Mouse (Mus musculus): ENCODE measurements around the gene Aspdh. TPM values are rescaled to one million over a fixed set of nuclear protein-coding genes. Genes with fewer than 3 reads are reported as not detected.

Aspdh gene
- polyA plus RNA-seq, 1 experiment from 2014 or later, result 0.72 TPM

DNA sequence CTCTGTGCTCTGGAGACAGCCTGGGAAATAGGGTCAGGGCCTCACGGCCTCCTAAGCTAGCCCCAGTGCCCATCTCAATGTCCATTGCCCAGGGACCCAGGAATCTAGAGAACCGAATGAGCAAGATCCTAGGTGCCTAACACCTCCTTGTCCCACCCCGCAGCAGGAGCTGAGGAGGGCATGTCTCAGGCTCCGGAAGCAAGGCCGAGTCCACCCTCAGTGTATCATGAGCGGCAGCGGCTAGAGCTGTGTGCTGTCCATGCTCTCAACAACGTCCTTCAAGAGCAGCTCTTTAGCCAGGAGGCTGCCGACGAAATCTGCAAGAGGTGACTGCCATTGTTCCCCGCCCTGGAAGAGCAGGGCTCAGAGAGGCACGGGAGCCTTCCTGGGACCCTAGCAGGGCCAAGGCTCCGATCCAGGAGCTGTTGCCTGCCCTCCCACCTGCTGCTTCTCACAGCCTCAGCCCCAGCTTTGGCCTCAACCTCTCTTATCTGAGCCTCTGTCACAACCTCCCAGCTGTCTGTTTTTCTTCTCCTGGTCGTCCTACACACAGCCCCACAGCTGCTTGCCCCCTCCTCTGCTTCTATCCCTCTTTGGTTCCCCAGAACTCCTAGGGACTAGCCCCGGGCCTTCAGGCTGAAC lies 3.6 kb downstream of the Aspdh start:
- Histone ChIP-seq H3K27me3 (ENCODE audit: control insufficient read depth, insufficient read depth, low read length) (peaks cover 16% of the 10 kb centered on the region), H3K36me3 (ENCODE audit: control insufficient read depth, insufficient read depth, low read length) (no peaks in the 10 kb centered on the region), H3K9me3 (replicated peaks; ENCODE audit: control insufficient read depth, low read length) (no peaks in the 10 kb centered on the region), H3K27ac (ENCODE audit: low read length) (no peak overlapping the region), H3K4me2 (ENCODE audit: low read depth, low read length) (peak overlapping the region; percentile 86), H3K4me3 (replicated peaks; ENCODE audit: low read length) (peak overlapping the region; percentile 72), H3K9ac (ENCODE audit: low read length) (peak overlapping the region; percentile 83), H3K4me1 (ENCODE audit: control insufficient read depth, insufficient read depth, low read length) (peaks cover 10% of the 10 kb centered on the region)
- ATAC-seq (ENCODE audit: insufficient read depth, low FRiP score), result no peak
- 64% methylated on average over 15 of the region's 15 CpGs for WGBS

DNA sequence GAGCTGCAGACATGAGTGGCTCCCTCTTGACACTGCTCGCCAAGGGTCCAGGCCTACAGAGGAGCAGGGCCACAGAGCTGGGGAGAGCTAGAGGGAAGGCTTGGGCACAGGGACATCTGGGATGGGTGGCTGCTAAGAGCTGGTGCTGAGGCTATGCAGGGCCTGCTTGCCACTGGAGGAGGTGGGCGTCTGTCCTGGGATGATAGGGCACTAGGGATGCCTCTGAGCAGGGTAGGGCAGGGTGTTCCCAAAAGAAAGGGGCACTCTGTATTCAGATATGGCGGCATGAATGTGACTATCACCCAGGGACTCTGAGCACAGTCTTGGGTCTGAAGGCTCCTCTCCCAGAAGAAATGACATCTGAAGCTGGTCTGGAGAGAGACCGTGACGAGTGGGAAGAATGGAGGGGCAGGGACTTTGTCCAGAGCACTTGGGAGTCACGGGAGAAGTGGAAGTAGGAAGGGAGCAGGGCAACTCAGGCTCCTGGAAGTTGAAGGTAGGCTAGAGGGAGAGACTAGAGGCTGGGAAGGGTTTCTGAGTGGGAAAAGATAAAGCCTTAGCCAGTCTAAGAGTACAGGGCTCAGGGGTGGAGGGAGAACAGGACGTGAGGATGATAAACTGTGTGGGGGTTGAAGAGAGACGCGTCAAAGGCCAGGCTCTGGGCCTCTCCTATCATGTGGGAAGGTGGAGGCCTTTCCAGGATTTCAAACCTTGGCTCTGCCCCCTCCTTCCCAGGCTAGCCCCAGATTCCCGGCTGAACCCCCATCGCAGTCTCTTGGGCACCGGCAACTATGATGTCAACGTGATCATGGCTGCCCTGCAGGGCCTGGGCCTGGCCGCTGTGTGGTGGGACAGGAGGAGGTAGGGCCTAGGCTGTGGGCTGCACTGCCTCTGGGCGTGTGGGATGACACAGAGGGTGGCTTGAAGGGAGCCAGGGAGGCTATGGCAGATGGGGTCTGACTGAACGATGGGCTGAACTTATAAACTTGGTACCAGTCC lies 4.8 kb downstream of the Aspdh start:
- 86% methylated on average over 16 of the region's 16 CpGs for WGBS
- no peak overlapping the region for H3K27ac ChIP-seq (ENCODE audit: low read length)
- no peaks in the 10 kb centered on the region for H3K9me3 ChIP-seq (replicated peaks; ENCODE audit: control insufficient read depth, low read length)
- H3K9ac ChIP-seq (ENCODE audit: low read length), result no peak overlapping the region
- H3K27me3 ChIP-seq (ENCODE audit: control insufficient read depth, insufficient read depth, low read length), result peaks cover 4% of the 10 kb centered on the region; the same call in 1 of the 2 replicates
- no peaks in the 10 kb centered on the region for H3K36me3 ChIP-seq (ENCODE audit: control insufficient read depth, insufficient read depth, low read length)
- ATAC-seq (ENCODE audit: insufficient read depth, low FRiP score), result no peak
- H3K4me2 ChIP-seq (ENCODE audit: low read depth, low read length), result no peak overlapping the region
- H3K4me3 ChIP-seq (replicated peaks; ENCODE audit: low read length), result no peak overlapping the region
- peaks cover 10% of the 10 kb centered on the region for H3K4me1 ChIP-seq (ENCODE audit: control insufficient read depth, insufficient read depth, low read length)

DNA sequence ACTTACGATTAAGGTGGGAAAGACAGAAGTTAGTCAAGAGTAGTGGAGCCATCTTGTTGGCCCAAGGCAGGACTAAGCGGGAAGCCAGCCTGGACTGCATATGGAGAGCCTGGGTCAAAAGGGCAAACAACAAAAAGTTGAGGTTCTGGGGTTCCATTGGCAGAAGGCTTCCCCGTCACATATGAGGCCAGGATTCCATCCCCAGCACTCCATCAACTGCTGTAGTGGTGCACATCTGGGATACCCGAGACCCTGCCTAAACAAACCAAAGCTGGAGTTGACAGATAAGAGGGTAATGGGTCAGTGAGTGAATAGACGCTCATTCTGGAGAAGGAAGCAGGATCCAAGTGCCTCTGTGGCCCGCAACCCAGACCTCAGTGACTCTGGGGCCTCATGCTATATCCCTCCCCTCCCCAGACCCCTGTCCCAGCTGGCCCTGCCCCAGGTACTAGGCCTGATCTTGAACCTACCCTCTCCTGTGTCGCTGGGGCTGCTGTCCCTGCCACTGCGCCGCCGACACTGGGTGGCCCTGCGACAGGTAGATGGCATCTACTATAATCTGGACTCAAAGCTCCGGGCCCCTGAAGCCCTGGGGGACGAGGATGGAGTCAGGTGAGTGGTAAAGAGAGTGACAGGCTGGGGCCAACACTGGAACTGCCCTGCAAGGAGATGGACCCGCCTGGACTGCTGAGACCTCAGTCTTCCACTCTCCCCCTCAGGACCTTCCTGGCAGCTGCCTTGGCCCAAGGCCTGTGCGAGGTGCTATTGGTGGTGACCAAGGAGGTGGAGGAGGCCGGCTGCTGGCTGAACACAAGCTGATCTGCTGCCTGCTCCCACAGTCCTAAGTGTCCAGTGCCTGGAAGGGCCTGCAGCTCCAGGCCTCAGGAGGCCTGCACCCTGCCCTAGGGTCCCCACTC lies 5.8 kb downstream of the Aspdh start:
- Histone ChIP-seq H3K4me1 (ENCODE audit: control insufficient read depth, insufficient read depth, low read length) (peaks cover 10% of the 10 kb centered on the region), H3K9me3 (replicated peaks; ENCODE audit: control insufficient read depth, low read length) (no peaks in the 10 kb centered on the region), H3K36me3 (ENCODE audit: control insufficient read depth, insufficient read depth, low read length) (no peaks in the 10 kb centered on the region), H3K9ac (ENCODE audit: low read length) (no peak overlapping the region), H3K4me2 (ENCODE audit: low read depth, low read length) (no peak overlapping the region), H3K27me3 (ENCODE audit: control insufficient read depth, insufficient read depth, low read length) (peaks cover 4% of the 10 kb centered on the region; the same call in 1 of the 2 replicates), H3K4me3 (replicated peaks; ENCODE audit: low read length) (no peak overlapping the region), H3K27ac (ENCODE audit: low read length) (no peak overlapping the region)
- ATAC-seq (ENCODE audit: insufficient read depth, low FRiP score), result no peak
- 77% methylated on average over 16 of the region's 16 CpGs for WGBS

DNA sequence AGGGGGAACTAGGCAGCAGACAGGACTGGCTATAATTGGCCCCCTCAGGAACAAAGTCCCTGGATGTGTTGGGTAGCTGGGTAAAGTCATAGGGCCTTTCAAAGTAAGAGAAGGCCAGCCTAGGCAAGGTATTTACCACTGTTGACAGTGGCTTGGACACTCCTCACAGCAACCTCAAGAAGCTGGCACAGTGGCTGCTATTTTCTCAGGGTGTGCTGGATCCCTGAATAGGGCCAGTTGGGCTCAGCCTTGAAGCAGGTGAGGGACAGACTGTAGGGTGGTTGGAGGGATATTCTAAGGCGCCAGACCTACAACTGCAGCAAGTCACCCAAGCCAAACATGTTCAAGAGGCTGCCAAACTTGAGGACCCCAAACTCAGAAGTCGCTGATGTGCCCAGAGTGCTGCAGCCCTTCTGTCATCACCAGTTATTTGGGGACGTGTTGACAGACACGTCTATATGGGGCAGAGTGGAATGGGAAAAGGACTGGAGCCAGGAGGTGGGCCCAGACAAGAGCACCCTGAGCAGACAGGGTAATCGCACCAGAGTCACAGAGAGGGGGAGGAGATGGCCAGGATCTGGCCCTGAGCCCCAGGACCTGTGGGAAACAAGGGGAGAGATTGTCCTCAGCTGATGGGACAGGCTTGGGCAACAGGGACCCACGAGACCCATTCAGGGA lies 6.8 kb downstream of the Aspdh start:
- Histone ChIP-seq H3K4me1 (ENCODE audit: control insufficient read depth, insufficient read depth, low read length) (peaks cover 10% of the 10 kb centered on the region), H3K4me2 (ENCODE audit: low read depth, low read length) (no peak overlapping the region), H3K36me3 (ENCODE audit: control insufficient read depth, insufficient read depth, low read length) (no peaks in the 10 kb centered on the region), H3K27me3 (ENCODE audit: control insufficient read depth, insufficient read depth, low read length) (peaks cover 4% of the 10 kb centered on the region; the same call in 1 of the 2 replicates), H3K9me3 (replicated peaks; ENCODE audit: control insufficient read depth, low read length) (no peaks in the 10 kb centered on the region), H3K9ac (ENCODE audit: low read length) (no peak overlapping the region), H3K4me3 (replicated peaks; ENCODE audit: low read length) (no peak overlapping the region), H3K27ac (ENCODE audit: low read length) (no peak overlapping the region)
- ATAC-seq (ENCODE audit: insufficient read depth, low FRiP score), result no peak
- 38% methylated on average over 6 of the region's 6 CpGs for WGBS

DNA sequence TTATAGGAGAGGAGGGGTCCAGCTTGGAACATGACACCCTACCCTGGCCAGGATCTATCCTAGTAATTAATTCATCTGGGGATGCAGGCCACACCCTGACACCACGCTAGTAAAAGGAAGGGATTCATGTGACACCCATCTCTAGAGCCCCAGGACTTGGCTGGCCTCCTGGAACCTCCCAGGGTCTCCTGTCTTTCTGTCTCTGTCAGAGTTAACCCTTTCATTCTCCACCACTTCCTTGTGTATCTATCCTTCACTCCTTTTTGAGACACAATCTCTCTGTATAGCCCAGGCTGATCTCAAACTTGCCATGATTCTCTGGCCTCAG lies 7.3 kb downstream of the Aspdh start:
- Histone ChIP-seq H3K27me3 (ENCODE audit: control insufficient read depth, insufficient read depth, low read length) (peaks cover 4% of the 10 kb centered on the region; the same call in 1 of the 2 replicates), H3K4me1 (ENCODE audit: control insufficient read depth, insufficient read depth, low read length) (peaks cover 10% of the 10 kb centered on the region), H3K27ac (ENCODE audit: low read length) (no peak overlapping the region), H3K36me3 (ENCODE audit: control insufficient read depth, insufficient read depth, low read length) (no peaks in the 10 kb centered on the region), H3K9ac (ENCODE audit: low read length) (no peak overlapping the region), H3K9me3 (replicated peaks; ENCODE audit: control insufficient read depth, low read length) (no peaks in the 10 kb centered on the region), H3K4me3 (replicated peaks; ENCODE audit: low read length) (no peak overlapping the region), H3K4me2 (ENCODE audit: low read depth, low read length) (no peak overlapping the region)
- no peak for ATAC-seq (ENCODE audit: insufficient read depth, low FRiP score)
- WGBS, result 31% methylated on average over 1 of the region's 1 CpGs

DNA sequence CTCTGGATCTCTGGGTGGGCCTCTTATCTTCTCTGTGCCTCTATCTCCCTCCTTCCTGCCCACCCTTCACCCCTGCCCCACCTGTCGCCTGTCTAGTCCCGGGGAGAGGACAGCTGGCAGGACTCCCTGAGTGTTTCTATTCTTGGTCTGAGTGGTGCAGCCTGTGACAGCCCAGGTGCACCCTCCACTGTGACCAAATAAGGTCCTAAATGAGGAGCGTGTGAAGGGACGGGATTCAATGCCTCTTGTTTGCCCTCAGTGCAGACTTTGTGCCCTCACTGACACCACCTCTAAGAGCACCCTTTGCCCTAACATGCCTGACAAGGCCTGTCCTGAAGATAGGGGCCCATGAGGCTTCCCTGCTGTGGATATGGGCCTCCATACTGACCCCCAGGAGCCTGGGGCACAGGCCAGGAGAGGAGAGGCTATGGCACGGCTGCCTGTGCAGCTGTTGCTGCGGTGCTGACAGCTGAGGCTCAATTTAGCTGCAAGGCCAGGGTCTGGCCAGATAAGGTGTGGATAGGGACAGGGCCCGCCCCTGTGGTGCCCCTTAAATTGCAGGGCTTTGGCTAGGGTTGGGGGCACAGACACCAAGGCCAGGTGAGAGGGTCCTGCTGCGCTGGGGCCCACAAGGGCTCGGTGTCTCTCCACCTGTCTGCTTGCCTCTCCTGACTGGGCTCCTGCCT lies 7.9 kb downstream of the Aspdh start:
- 38% methylated on average over 9 of the region's 9 CpGs for WGBS
- Histone ChIP-seq H3K9me3 (replicated peaks; ENCODE audit: control insufficient read depth, low read length) (no peaks in the 10 kb centered on the region), H3K36me3 (ENCODE audit: control insufficient read depth, insufficient read depth, low read length) (no peaks in the 10 kb centered on the region), H3K27ac (ENCODE audit: low read length) (0 out of 2 replicates have a peak overlapping the region, but pooled peaks have one; percentile 42), H3K4me1 (ENCODE audit: control insufficient read depth, insufficient read depth, low read length) (peaks cover 10% of the 10 kb centered on the region), H3K4me3 (replicated peaks; ENCODE audit: low read length) (no peak overlapping the region), H3K4me2 (ENCODE audit: low read depth, low read length) (no peak overlapping the region), H3K9ac (ENCODE audit: low read length) (peak overlapping the region; percentile 35; the same call in 1 of the 2 replicates), H3K27me3 (ENCODE audit: control insufficient read depth, insufficient read depth, low read length) (peaks cover 4% of the 10 kb centered on the region; the same call in 1 of the 2 replicates)
- no peak for ATAC-seq (ENCODE audit: insufficient read depth, low FRiP score)

DNA sequence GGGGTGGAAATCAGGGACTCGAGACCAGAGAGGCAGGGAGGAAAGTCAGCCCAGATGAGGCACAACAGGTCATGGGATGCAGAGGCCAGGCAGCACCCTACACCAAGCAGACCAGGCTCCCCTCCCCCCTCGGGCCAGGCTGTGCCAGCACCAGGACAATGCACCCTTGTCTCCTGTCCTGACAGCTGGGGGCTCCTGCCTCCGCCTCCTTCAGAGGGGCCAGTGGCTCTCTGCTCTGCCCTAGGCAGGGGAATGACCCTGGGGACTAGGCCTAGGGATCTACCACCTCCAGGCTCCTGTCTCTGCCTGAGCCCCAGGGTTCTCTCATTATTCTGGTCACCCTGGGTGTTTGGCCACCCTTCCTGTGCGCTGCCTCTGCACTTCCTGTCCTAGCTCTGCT lies 9.2 kb downstream of the Aspdh start:
- Histone ChIP-seq H3K9me3 (replicated peaks; ENCODE audit: control insufficient read depth, low read length) (no peaks in the 10 kb centered on the region), H3K36me3 (ENCODE audit: control insufficient read depth, insufficient read depth, low read length) (no peaks in the 10 kb centered on the region), H3K4me3 (replicated peaks; ENCODE audit: low read length) (no peak overlapping the region), H3K4me2 (ENCODE audit: low read depth, low read length) (no peak overlapping the region), H3K9ac (ENCODE audit: low read length) (no peak overlapping the region), H3K27me3 (ENCODE audit: control insufficient read depth, insufficient read depth, low read length) (peaks cover 4% of the 10 kb centered on the region; the same call in 1 of the 2 replicates), H3K27ac (ENCODE audit: low read length) (no peak overlapping the region), H3K4me1 (ENCODE audit: control insufficient read depth, insufficient read depth, low read length) (peaks cover 3% of the 10 kb centered on the region; the same call in 1 of the 2 replicates)
- ATAC-seq (ENCODE audit: insufficient read depth, low FRiP score), result peak; percentile 63
- WGBS, result 26% methylated on average over 4 of the region's 4 CpGs
